Comparison of ENCODE assay signal across 6 mouse cellular contexts in the genomic region with DNA sequence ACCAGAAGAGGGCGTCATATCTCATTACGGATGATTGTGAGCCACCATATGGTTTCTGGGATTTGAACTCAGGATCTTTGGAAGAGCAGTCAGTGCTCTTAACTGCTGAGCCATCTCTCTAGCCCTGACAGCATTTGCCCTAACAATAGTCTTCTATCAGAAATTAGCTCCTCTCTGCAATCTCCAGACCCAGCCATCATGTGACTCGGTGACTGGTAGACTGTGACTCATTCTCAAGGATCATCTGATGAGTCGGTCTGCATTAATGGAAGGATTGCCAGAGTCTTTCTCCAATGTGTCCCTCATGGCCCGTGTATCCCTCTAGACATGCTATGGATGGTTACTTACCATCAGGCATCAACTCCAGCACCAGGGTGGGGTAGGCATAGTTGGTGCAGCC. TPM values are rescaled to one million over a fixed set of nuclear protein-coding genes. Genes with fewer than 3 reads are reported as not detected.
"Had no signal": no experiment of that assay in that cellular context is flagged by ENCODE, and none has a peak within 500 bp of the region (broad histone marks: within the 10 kb centered on the region; RNA-seq: fewer than 3 reads in every experiment).

No protein-coding gene starts in this region.

RNA-seq across cellular contexts. Expression of a gene that starts 38.7 kb away (rescaled TPM):
- polyA plus RNA-seq: neural tube, embryonic 15.5 days; spleen, adult 2 months; stomach, embryonic 14.5 days; stomach, embryonic 15.5 days; thymus, postnatal 0 days; urinary bladder, adult 2 months had no signal
